Mouse (Mus musculus) intestine, postnatal 0 days (tissue): ENCODE data around the gene Gnl2. TPM values are rescaled to one million over a fixed set of nuclear protein-coding genes. Genes with fewer than 3 reads are reported as not detected.
A peak's percentile ranks its signal among the peaks of the same experiment; 100 is the strongest.

ENCODE experiments used
- ATAC-seq: fragments of 200-750 bp; cut with Nextera tagmentation; 2 replicates; pipeline ENCODE4 v1.8.0; 2017; ENCODE audit warnings: mild to moderate bottlenecking, moderate TSS enrichment, moderate library complexity
- H3K27ac ChIP-seq: fragments of 300-500 bp; sonication (generic); 2 replicates; pipeline ENCODE4 v1.5.1; 2014; ENCODE audit warnings: mild to moderate bottlenecking, low read depth, low read length, moderate library complexity
- H3K27me3 ChIP-seq: fragments of 300-500 bp; sonication (generic); replicated peaks from 2 replicates; pipeline ENCODE4 v1.6.1; 2014; ENCODE audit warnings: low read length, mixed read lengths; ENCODE audit not compliant: control insufficient read depth, insufficient read depth
- H3K36me3 ChIP-seq: fragments of 300-500 bp; sonication (generic); 2 replicates; pipeline ENCODE4 v1.6.1; 2014; ENCODE audit warnings: mild to moderate bottlenecking, moderate library complexity; ENCODE audit not compliant: control insufficient read depth, insufficient read depth
- H3K4me1 ChIP-seq: fragments of 300-500 bp; sonication (generic); replicated peaks from 2 replicates; pipeline ENCODE4 v1.6.1; 2014; ENCODE audit warnings: antibody characterized with exemption, low read length, mixed read lengths; ENCODE audit not compliant: control insufficient read depth, insufficient read depth
- H3K4me2 ChIP-seq: fragments of 300-500 bp; sonication (generic); replicated peaks from 2 replicates; pipeline ENCODE4 v1.6.1; 2014; ENCODE audit warnings: low read depth, mild to moderate bottlenecking, moderate library complexity
- H3K4me3 ChIP-seq: fragments of 300-500 bp; sonication (generic); 2 replicates; pipeline ENCODE4 v1.5.1; 2014; ENCODE audit warnings: low read depth, low read length
- H3K9ac ChIP-seq: fragments of 300-500 bp; sonication (generic); 2 replicates; pipeline ENCODE4 v1.6.1; 2014; ENCODE audit warnings: mild to moderate bottlenecking, low read depth, low read length
- H3K9me3 ChIP-seq: fragments of 300-500 bp; sonication (generic); 2 replicates; pipeline ENCODE4 v1.6.1; 2016; ENCODE audit warnings: mixed run types; ENCODE audit not compliant: control insufficient read depth
- CTCF ChIP-seq: sonication (generic); IDR thresholded peaks from 2 replicates; pipeline ENCODE4 v1.5.1; 2016; ENCODE audit warnings: low read depth, mild to moderate bottlenecking, control low read depth, antibody characterized with exemption, moderate library complexity
- WGBS: fragments of 180-500 bp; shearing (Covaris S2); extraction: QIAGEN DNeasy Blood & Tissue Kit; methylation state at CpG from one replicate; pipeline ENCODE4 v1.1.7; 2014; 5-methylcytosine and 5-hydroxymethylcytosine counted together
- polyA plus RNA-seq: library from polyadenylated mRNA; unstranded; fragments of >200 nt; fragmentation: Nextera tagmentation; extraction: Ambion mirVana; gene quantifications from 2 replicates; pipeline ENCODE4 v1.2.1, GENCODE M21; 2015

The Gnl2 gene
- polyA plus RNA-seq, 1 experiment from 2014 or later, result 28.6 TPM

- no peak overlapping the region for H3K4me2 ChIP-seq
- H3K4me1 ChIP-seq, result no peaks in the 10 kb centered on the region
- H3K36me3 ChIP-seq, result peaks cover 34% of the 10 kb centered on the region
- WGBS, result 59% methylated on average over 2 of the region's 2 CpGs
- H3K9me3 ChIP-seq, result no peaks in the 10 kb centered on the region
- H3K9ac ChIP-seq, result no peak overlapping the region
- no peak for TF ChIP-seq CTCF
- no peak overlapping the region for H3K4me3 ChIP-seq
- no peaks in the 10 kb centered on the region for H3K27me3 ChIP-seq
- ATAC-seq, result peak; percentile 74
- H3K27ac ChIP-seq, result peak overlapping the region; percentile 61
These were observed 61.3 kb downstream of the Gnl2 start for GRCm38 (mm10) chr4:125077700-125078099.

DNA sequence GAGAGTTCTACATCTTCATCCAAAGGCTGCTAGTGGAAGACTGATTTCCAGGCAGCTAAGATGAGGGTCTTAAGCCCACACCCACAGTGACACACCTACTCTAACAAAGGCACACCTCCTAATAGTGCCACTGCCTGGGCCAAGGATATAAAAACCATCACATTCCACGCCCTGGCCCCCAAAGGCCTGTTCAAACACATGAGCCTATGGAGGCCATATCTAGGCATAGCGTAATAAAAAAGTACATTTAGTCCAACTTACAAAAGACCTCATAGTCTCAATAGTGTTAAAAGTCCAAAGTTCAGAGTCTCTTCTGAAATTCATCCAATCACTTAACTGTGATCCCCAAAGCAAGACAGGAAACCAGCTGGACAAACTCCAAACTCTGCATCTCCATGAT lies 62.3 kb downstream of the Gnl2 start:
- Histone ChIP-seq H3K27me3 (no peaks in the 10 kb centered on the region), H3K4me2 (no peak overlapping the region), H3K36me3 (peaks cover 24% of the 10 kb centered on the region), H3K9ac (no peak overlapping the region), H3K27ac (no peak overlapping the region), H3K4me1 (no peaks in the 10 kb centered on the region), H3K9me3 (no peaks in the 10 kb centered on the region), H3K4me3 (no peak overlapping the region)
- ATAC-seq, result peak; percentile 68
- WGBS, result 40% methylated on average over 2 of the region's 2 CpGs
- TF ChIP-seq CTCF, result no peak

DNA sequence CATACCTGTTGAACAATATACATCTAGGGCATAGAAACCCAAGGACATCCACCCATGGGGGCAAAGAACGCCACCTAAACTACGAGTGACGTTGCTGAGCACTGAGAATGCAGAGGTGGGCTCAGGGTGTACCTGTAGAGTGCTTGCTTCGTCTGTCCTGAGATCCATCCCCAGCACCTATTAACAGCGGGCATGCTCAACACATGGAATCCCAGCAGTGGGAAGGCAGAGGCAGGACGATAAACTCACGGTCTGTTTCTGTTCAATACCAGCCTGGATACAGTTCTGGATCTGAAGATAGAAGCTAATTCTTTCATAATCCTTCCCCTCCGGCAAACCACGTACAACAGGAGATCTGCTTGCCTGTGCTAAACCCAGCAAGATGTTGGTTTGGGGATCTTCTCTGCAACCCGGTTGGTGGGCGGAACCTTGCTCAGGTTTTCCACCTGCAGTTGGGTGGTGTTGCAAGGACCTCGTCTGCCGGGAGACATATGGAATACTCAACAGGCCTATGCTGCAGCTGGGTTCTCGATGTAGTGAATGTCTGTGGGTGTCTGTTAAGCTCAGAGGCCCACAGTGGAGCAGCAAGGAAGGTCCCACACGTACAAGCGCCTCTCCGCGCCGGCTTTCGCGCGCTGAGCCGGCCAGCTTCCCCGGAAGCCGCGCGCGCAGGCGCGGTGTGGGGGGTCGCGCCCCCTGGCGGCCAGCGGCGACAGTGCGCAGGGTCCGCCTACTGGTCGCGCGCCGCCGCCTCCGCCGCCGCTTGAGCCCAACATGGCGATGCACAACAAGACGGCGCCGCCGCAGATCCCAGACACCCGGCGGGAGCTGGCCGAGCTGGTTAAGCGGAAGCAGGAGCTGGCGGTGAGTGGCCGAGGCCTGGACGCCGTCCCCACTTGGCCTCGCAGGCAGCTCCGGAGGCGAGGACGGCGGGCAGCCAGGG lies 68.3 kb downstream of the Gnl2 start, which contains the start of gene Meaf6:
Gene Meaf6, plus strand, starts transcription at position 732 of the 943 bp plus-strand sequence.
- WGBS, result 1% methylated on average over 63 of the region's 63 CpGs

GRCm38 (mm10) chr4:125085346-125085841 lies 69.0 kb downstream of the Gnl2 start:
- no peak for TF ChIP-seq CTCF
- peaks cover 5% of the 10 kb centered on the region; the same call in 1 of the 2 replicates for H3K4me1 ChIP-seq
- H3K4me2 ChIP-seq, result peak overlapping the region; percentile 78
- peak overlapping the region; percentile 95 for H3K27ac ChIP-seq
- peaks cover 21% of the 10 kb centered on the region for H3K36me3 ChIP-seq
- no peaks in the 10 kb centered on the region for H3K27me3 ChIP-seq
- H3K4me3 ChIP-seq, result peak overlapping the region; percentile 84
- peak overlapping the region; percentile 81 for H3K9ac ChIP-seq
- no peaks in the 10 kb centered on the region for H3K9me3 ChIP-seq
- under 1% methylated on average over 45 of the region's 45 CpGs for WGBS
- peak; percentile 94 for ATAC-seq

More for the DNA sequence above, 68.3 kb downstream of the Gnl2 start, which contains the start of gene Meaf6:
- Histone ChIP-seq H3K4me1 (peaks cover 5% of the 10 kb centered on the region; the same call in 1 of the 2 replicates), H3K27me3 (no peaks in the 10 kb centered on the region), H3K4me3 (peak within 1 kb of the TSS; percentile 84), H3K9ac (peak within 1 kb of the TSS; percentile 81), H3K36me3 (peaks cover 13% of the 10 kb centered on the region), H3K4me2 (peak within 1 kb of the TSS; percentile 78), H3K9me3 (no peaks in the 10 kb centered on the region), H3K27ac (peak within 1 kb of the TSS; percentile 95)
- peak; percentile 89 for TF ChIP-seq CTCF
- peak; percentile 87 for ATAC-seq

- no peak overlapping the region for H3K4me3 ChIP-seq
- H3K4me1 ChIP-seq, result no peaks in the 10 kb centered on the region
- ATAC-seq, result no peak
These were observed 76.6 kb downstream of the Gnl2 start for GRCm38 (mm10) chr4:125093031-125093430.

GRCm38 (mm10) chr4:125096066-125096465 lies 79.7 kb downstream of the Gnl2 start:
- WGBS, result 82% methylated on average over 5 of the region's 5 CpGs
- Histone ChIP-seq H3K4me3 (no peak overlapping the region), H3K9me3 (no peaks in the 10 kb centered on the region), H3K27ac (no peak overlapping the region), H3K27me3 (no peaks in the 10 kb centered on the region), H3K4me2 (no peak overlapping the region), H3K4me1 (no peaks in the 10 kb centered on the region), H3K36me3 (peaks cover 14% of the 10 kb centered on the region), H3K9ac (no peak overlapping the region)
- ATAC-seq, result no peak
- TF ChIP-seq CTCF, result no peak

More at GRCm38 (mm10) chr4:125093031-125093430, 76.6 kb downstream of the Gnl2 start:
- no peaks in the 10 kb centered on the region for H3K27me3 ChIP-seq
- 95% methylated on average over 5 of the region's 5 CpGs for WGBS
- no peak for TF ChIP-seq CTCF
- no peak overlapping the region for H3K9ac ChIP-seq
- no peaks in the 10 kb centered on the region for H3K9me3 ChIP-seq
- no peak overlapping the region for H3K4me2 ChIP-seq
- no peak overlapping the region for H3K27ac ChIP-seq
- H3K36me3 ChIP-seq, result peaks cover 34% of the 10 kb centered on the region
